Mouse (Mus musculus) testis, adult 2 months (tissue): Measurements from ENCODE around the gene Tmem176a.

ENCODE experiments used
- CTCF ChIP-seq: fragments of 200-500 bp; IDR thresholded peaks from 2 replicates; pipeline ENCODE4 v1.5.1; 2012; ENCODE audit warnings: low read depth, mild to moderate bottlenecking, inconsistent platforms, low read length, moderate library complexity; ENCODE audit not compliant: control insufficient read depth, insufficient read depth, insufficient replicate concordance
- POLR2A ChIP-seq: fragments of 200-500 bp; IDR thresholded peaks from 2 replicates; pipeline ENCODE4 v1.6.1; 2012; ENCODE audit warnings: low read depth, mild to moderate bottlenecking, inconsistent platforms, low read length, moderate library complexity; ENCODE audit not compliant: control insufficient read depth

DNA sequence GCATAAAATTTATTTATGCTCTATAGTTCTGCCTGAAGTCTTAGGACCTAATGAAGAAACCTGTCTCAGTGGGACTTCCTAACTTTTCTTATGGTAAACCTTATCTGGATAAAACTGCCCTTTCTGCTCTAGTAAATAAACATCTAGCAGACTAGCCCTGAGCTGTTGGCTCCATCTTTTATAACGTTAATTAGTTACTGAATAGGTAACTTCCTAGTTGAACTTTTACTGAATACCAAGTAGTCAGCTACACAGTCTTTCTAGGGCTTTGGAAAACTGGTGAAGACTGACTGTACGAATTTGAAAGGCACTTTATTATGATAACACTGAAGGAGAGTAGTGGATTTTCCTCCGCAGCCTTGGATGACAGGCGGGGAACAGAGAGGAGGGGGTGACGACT is 55.2 kb downstream of the Tmem176a start:
- no peak for TF ChIP-seq CTCF
- TF ChIP-seq POLR2A = no peak
